Mouse (Mus musculus) adrenal gland, postnatal 0 days (tissue): ENCODE measurements around the gene 1810037I17Rik. TPM values are rescaled to one million over a fixed set of nuclear protein-coding genes. Genes with fewer than 3 reads are reported as not detected.

Experiments
- polyA plus RNA-seq: library from polyadenylated mRNA; unstranded; fragments of >200 nt; fragmentation: Nextera tagmentation; extraction: Ambion mirVana; gene quantifications from 2 replicates; pipeline ENCODE4 v1.2.1, GENCODE M21; 2015

The 1810037I17Rik gene
- 262 and 381 TPM in 2 replicates for polyA plus RNA-seq

GRCm38 (mm10) chr3:122924009-122924914, at the start of gene 1810037I17Rik:
Gene 1810037I17Rik (plus strand): TSS chr3:122924203.

DNA sequence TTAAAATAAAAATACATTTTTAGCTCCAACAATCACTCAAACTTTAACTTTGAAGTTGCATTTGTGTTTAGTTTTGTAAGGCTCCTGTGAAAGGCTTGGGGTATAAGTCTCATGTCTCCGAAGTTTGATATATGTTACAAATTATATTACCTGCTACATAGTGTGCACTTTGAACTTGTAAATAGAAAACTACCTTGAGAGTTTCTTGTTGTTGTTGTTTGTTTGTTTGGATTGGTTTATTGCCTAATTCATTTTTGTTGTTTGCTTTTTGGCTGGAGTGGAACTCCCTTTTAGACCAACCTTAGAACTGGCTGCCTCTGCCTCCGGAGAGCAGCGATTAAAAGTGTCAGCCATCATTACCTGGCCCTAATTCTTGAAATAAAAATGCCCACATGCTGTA, 29.2 kb upstream of the 1810037I17Rik start, which contains the start of gene Fabp2:
Gene Fabp2, plus strand, starts transcription at position 301 of the 400 bp plus-strand sequence.

GRCm38 (mm10) chr3:122919260-122919659, 4.7 kb upstream of the 1810037I17Rik start, which contains the start of gene Gm10959:
Gene Gm10959 (minus strand): TSS chr3:122919360.

Other genes starting within 250 kb of the 1810037I17Rik start
- 2.6 and 4.0 TPM in 2 replicates for gene Pde5a, start 195.3 kb upstream of the 1810037I17Rik start, polyA plus RNA-seq
- 3.3 and 38.1 TPM in 2 replicates for gene Fabp2, start 29.1 kb upstream of the 1810037I17Rik start, polyA plus RNA-seq
- not detected in 2 replicates for gene Gm10959, start 4.8 kb upstream of the 1810037I17Rik start, polyA plus RNA-seq
- gene Usp53, start 60.3 kb downstream of the 1810037I17Rik start, polyA plus RNA-seq: 7.8 and 15.1 TPM in 2 replicates
- gene Myoz2, start 110.8 kb downstream of the 1810037I17Rik start, polyA plus RNA-seq: 2.1 and 3.1 TPM in 2 replicates